Mouse (Mus musculus) spleen, adult 2 months (tissue): ENCODE results near the gene Zscan4f. TPM values are rescaled to one million over a fixed set of nuclear protein-coding genes. Genes with fewer than 3 reads are reported as not detected.
"Not testable (repeated sequence)": the region's sequence is repeated elsewhere in the genome, so short reads cannot be mapped to it uniquely, and the experiment has no call there.

Experiments used
- DNase-seq, 2 experiments: peaks; one replicate each; pipeline versions ENCODE4 v3.0.0 to v3.0.0-alpha.2; 2012 to 2021; ENCODE audit warnings: low spot score in 2 of 2, low read depth in 1 of 2
- H3K27ac ChIP-seq: fragments of 200-500 bp; 2 replicates; pipeline ENCODE4 v1.5.1; 2012; ENCODE audit warnings: low read length, inconsistent platforms; ENCODE audit not compliant: insufficient read depth
- H3K27me3 ChIP-seq: fragments of 200-500 bp; 2 replicates; pipeline ENCODE4 v1.6.1; 2012; ENCODE audit warnings: mild to moderate bottlenecking, moderate library complexity, low read length, inconsistent platforms; ENCODE audit not compliant: control insufficient read depth, insufficient read depth
- H3K36me3 ChIP-seq: fragments of 200-500 bp; 2 replicates; pipeline ENCODE4 v1.6.1; 2012; ENCODE audit warnings: mild to moderate bottlenecking, low read length, inconsistent platforms; ENCODE audit not compliant: control insufficient read depth, insufficient read depth
- H3K4me1 ChIP-seq: fragments of 200-500 bp; 2 replicates; pipeline ENCODE4 v1.6.1; 2011; ENCODE audit warnings: inconsistent platforms; ENCODE audit not compliant: control insufficient read depth, insufficient read depth, insufficient read length
- H3K4me3 ChIP-seq: fragments of 200-500 bp; 2 replicates; pipeline ENCODE4 v1.5.1; 2011; ENCODE audit warnings: mild to moderate bottlenecking, inconsistent platforms; ENCODE audit not compliant: insufficient read depth, insufficient read length; ENCODE audit errors: extremely low read depth
- WGBS: fragments of 180-500 bp; shearing (Covaris S2); methylation state at CpG from one replicate; pipeline ENCODE4 v1.1.7; 2018; 5-methylcytosine and 5-hydroxymethylcytosine counted together
- polyA plus RNA-seq: library from polyadenylated mRNA; depleted of rRNA; stranded (reverse); fragments of >200 nt; gene quantifications from 2 replicates; pipeline ENCODE4 v1.2.3, GENCODE M21; 2012; rRNA removed

The Zscan4f gene
- not detected in 2 replicates for polyA plus RNA-seq

- H3K36me3 ChIP-seq, H3K27ac ChIP-seq, H3K27me3 ChIP-seq, H3K4me3 ChIP-seq, DNase-seq, H3K4me1 ChIP-seq: not testable (repeated sequence)
- 94% methylated on average over 3 of the region's 3 CpGs for WGBS
These were observed at the start of gene Zscan4f for GRCm38 (mm10) chr7:11397615-11398014. TSS of gene Zscan4f (plus strand) at chr7:11397915.

GRCm38 (mm10) chr7:11384641-11385040 is 13.1 kb upstream of the Zscan4f start:
- DNase-seq, H3K4me3 ChIP-seq, H3K27me3 ChIP-seq, H3K4me1 ChIP-seq, H3K27ac ChIP-seq, H3K36me3 ChIP-seq: not testable (repeated sequence)

Other genes starting within 250 kb of the Zscan4f start
- not detected in 2 replicates for gene Zscan4d, start 231.8 kb upstream of the Zscan4f start, polyA plus RNA-seq
- gene Zscan4e, start 87.2 kb upstream of the Zscan4f start, polyA plus RNA-seq: not detected in 2 replicates
- not detected in 2 replicates for gene Zscan4-ps2, start 116.4 kb downstream of the Zscan4f start, polyA plus RNA-seq
- gene Zscan4-ps3, start 211.4 kb downstream of the Zscan4f start, polyA plus RNA-seq: not detected in 2 replicates